Mouse (Mus musculus): ENCODE results near the gene Cyb561d1.

Cyb561d1 gene

DNA sequence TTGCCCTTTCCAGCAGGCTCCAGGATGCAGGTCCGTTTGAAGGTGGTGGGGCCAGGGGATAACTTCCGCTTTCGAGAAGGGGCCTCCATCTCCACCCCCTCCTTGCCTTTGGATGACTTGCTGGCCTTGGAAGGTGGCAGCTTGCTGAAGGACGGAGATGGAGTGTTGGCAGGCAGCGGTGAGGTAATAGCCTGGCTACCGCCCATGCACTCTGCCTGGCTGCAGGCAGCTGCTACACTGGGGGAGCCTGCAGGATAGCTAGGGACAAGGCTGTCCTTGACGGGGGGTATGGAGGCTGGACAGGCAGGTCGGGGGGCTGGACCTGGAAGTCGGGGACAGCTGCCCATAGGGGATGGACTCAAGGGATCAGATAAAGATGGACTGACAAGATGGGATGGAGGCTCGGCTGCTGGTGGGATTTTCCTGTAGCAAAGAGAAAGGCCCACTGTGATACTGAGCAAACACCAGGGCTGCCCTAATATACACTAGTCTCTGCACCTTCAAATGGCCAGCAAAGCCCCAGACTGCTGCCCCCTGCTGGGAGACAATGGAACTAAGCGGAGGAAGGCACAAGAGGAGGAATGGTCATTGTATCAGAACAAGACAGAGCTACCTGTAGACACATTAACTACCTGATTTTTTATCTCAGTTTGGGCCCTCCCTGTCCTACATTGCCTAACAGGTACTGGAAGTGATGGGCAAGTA is 2.8 kb upstream of the Cyb561d1 start:
- DNase-seq: peak; percentile 90 to 92

DNA sequence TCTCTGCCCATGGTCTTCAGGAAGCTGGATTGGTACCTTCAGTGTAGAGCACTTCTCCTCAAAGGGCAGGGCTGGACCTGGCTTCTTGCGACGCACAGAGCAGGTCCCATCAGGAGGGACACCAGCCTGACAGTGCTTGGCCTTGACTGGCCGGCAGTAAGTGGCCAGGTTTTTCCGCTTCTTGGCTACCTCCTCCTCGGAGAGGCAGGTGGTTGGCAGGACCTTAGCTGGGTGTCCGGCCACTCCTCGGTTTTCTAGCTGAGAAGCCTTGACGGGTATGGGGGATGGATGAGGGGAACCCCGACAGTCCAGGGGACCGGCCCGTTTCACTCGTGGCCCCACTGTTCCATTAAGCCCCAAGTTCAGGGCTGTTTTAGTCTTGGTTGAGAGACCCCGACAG is 2.2 kb upstream of the Cyb561d1 start:
- peak; percentile 44 to 48 for DNase-seq

- peak in 1 of 2 experiments; percentile 4 for DNase-seq
Measured at GRCm38 (mm10) chr3:108202506-108202905, 1.5 kb upstream of the Cyb561d1 start.

DNA sequence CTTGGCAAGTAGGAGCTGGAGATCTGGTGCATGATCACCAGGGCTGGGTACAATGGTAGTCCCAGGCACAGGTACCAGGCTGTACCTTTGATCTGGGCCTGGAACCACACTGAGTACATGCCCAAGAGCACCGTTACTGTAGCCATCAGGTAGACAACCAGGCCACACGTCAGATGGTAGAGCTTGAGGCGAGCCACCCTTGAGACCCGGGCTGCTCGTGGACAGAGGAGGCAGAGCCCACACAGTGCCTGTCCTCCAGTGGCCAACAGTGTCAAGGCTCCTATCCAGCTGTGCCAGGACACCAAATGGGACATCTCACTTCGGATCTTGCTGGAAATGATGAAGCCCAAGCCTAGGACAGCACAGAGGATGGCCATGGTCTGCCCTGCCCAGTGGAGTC is 1.8 kb downstream of the Cyb561d1 start:
- DNase-seq: peak in 1 of 2 experiments; percentile 5

DNA sequence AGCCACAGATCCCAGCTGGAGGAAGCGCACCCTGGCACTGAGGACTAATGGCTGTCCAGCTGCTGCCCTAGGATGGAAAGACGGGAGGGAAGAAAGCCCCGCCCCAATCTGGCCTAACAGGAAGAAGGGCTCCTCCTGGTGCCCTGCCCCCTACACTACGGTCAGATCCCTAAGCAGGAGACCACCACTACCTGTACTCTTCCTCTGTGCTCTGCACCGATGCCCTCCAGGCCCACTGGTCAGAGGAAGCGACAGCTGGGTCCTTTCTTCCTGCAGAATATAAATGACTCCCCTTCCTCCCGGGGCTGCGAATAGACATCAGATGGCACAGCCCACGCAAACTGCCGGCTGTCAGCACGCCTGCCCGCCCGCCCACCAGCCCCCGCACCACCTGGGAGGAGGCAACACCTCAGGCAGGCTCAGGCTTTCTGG is 3.9 kb downstream of the Cyb561d1 start:
- DNase-seq: peak; percentile 56 to 69

DNA sequence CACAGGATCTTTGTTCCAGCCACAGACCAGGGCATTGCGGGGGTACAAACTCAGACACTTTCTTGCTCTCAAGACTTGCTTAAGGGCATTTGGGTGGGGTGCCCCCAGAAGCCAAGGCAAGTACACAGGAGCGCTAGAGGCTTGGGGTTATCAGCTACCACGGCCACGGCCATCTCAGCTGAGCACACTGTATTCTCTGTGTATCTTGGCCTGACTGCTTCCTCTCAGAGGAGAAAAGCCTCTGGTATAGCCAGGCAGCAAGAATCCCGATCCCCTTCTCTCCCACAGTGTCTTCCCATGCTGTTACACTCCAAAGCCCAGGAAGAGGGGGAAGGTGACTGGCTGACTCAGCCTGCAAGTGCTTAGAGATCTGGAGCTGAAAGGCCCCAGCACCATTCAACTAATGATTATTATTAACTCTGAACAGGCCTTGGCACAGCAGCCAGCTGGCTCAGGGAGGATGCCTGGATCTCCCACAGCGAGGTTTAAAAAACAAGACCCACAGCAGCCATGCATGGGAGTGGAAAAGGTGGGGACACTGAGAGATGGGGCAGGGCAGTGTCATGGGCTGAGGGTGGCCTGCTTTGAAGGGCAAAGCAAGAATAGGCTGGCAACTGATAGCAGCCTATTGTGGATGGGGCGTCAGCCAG is 4.9 kb downstream of the Cyb561d1 start:
- no peak for DNase-seq

DNA sequence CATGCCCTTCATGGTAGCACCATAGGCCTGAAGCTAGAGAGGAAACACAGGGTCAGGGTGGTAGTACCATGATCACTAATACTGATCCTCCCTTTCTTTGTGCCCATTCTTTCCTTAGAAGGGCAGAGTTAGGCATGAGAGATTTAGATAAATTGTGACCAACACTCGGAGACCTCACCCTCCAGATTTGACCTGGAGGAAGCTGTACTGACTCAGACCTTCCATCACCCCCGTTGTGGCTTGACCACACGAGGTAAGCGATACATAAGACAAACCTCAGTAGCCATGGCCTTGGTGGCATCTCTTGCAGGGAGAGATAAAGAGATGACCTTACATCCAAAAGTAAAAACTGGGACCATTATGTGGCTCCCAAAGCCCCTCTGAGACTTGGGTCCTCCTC is 5.7 kb downstream of the Cyb561d1 start:
- no peak for DNase-seq

DNA sequence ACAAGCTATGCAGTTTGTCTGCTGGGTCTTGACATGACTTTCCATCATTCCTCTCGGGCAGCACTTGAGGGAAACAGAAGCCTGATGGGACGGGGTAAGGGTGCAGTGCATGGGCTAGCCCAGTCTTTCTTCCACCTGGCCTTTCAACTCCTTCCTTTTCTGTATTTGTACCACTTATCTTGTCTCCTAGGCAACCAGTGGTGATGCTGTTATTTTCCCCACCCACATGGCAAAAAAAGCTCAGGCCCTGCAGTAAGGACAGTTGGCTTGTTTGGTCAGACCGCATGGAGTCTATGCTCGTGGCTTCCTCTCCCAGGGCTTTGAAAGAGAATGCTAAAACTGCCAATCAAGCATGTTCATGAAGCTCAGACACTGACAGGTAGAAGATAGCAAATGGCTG is 7.3 kb downstream of the Cyb561d1 start:
- no peak for DNase-seq

- DNase-seq: no peak
Measured at GRCm38 (mm10) chr3:108189897-108190296, 11.1 kb downstream of the Cyb561d1 start.

- peak; percentile 42 to 51 for DNase-seq
Measured at GRCm38 (mm10) chr3:108188716-108189490, 12.1 kb downstream of the Cyb561d1 start.

GRCm38 (mm10) chr3:108187111-108187795 is 13.8 kb downstream of the Cyb561d1 start:
- peak in 1 of 2 experiments; percentile 16 for DNase-seq

DNA sequence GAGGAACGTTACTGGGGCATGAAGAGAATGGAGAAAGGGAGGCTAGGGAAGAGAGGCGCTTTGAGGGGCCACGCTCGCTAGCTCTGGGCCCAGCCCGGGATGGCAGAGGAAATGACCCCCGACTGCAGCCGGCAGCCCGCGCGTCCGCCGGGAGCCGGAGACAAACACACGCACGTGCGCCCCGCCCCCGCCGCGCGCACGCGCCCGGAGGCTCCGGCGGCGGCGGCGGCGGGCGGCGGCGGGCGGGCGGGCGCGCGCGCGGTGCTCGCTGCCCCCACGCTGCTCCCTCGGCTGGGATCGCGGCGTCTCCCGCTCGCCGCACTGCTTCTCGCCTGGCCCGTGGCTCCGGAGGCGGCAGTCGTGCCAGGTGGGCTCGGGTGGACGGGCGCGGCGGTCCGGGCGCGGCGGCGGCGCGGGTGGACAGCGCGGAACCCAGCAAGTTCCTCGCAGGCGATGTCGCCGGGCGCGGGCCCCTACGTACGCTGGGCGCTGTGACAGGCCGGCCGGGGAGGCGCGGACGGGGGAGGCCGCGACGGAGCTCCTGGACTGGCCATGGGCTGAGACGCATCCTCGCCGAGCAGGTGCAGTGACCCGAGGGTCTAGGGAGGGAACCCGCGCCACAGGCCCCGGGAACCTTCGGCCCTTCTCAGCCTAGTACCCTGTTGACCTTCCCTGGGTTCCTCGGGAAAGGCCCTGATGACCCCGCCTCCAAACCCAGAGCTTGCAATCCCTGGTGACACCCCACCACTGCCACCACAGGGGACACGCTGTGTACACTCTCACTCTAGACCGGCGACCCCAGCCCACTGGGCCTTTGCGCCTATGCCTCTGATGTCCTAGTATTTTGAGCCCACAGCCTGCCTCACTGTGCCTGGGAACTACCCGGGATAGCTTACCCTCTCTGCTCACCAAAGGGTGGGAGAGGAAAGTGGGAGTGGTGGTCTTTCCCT is 14.6 kb downstream of the Cyb561d1 start, which contains the start of gene Amigo1:
Gene Amigo1 (plus strand): TSS at position 238 of the 950 bp plus-strand sequence.
- DNase-seq: peak; percentile 65 to 68

DNA sequence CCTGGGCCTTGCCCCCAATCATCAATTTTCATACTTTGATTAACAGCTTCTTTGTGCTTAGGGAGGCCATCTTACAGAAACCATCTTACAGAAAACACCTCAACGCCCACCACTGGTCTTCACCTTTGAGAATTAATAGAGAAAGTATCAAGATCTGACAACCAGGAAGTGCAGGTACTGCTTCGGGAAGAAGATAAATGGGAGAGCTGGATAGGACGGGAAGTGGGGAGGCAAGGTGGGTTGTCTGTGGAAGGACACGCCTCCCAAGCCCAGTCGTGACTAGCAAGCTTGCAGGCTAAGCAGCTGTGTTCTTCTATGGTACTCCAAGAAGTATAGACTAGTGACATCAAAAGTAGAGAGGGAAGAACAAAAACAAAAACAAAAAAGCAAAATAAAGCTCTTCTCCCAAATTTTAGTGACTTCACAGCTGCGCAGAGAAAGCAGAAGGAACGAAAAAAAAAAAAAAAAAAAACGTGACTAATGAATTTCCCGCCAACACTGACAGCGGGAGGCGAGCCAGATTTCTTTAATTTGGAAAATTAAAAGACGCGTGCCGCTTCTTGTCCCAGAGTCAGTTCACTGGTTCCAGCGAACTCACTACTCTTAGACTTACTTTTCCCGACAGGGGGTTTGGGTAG is 15.4 kb downstream of the Cyb561d1 start:
- no peak for DNase-seq

DNA sequence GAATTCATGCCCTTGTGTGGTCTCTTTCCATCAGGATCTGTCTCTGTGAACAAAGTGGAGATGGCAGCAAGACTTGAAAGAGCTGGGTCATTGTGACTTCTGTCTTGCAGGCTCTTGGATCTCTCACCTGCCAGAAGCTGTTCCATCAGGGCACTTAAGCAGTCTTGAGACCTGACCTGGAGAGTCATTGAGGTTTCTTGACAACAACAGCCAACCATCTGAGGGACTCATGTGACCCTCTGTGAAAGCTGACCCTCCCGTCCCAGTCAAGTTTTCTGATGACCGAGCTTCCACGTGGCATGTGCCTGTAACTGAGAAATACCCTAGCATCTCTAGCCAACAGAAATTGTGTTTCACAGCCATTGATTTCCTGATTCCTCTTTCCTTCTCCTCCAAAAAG is 16.3 kb downstream of the Cyb561d1 start:
- DNase-seq: no peak

DNA sequence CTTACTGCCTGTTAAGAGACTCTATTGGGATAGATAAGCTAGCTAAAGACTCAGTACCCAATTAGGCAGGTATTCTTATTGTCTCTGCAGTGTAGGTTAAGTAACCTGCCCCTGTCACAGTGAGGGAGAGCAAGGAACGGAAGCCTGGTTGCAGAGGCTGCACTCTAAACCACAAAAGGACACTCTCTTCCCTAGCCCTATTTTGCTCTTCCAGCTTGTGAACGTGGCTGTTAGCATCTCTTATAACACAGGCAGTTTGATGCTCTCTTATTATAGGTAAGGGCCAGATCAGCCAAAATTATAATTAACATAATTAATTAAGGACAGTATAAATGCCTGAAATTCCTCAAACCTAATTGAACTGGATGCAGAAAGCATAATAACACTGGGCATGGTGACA is 20.5 kb downstream of the Cyb561d1 start:
- DNase-seq: no peak

GRCm38 (mm10) chr3:108178756-108179715 is 22.0 kb downstream of the Cyb561d1 start:
- DNase-seq: no peak

DNA sequence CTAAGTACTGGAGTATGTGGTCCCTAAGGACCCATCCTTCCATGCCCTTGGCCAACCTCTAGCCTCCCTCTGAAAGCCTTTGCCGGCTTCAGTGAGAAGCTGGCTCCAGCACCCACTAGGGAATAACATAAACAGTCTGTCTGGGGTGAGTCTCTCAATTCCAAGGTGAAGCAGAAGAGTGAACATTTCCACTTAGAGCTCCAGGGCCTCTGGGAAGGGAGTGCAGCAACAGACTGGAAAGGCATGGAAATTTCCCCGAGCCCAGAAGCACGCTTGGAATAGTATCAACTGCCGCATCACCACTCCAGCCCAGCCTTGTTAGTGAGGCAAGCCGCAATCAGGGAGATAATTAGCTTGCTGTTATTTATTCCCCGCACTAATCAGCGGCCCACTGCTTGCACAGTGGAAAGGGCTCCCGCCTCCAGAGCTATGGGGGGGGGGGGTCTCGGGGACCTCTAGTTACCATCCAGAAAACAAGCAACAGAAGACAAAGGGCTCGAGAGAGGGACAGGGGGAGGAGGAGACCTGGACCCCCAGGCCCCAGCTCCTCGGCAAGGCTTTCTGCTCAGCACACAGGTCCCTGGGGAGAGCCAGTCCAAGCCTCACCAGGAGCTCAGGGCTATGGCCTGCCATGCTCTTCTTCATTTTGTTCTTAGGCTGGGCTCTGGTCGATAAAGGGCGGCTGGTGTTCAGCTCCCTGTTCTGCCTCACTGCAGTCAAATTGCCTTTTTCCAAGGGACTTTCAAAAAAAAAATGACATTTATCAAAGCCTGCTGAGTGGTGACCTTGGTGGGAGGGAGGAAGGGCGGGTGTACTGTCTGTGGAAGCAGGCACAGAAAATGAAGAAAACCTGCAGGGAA is 26.1 kb downstream of the Cyb561d1 start:
- peak; percentile 48 to 52 for DNase-seq

DNA sequence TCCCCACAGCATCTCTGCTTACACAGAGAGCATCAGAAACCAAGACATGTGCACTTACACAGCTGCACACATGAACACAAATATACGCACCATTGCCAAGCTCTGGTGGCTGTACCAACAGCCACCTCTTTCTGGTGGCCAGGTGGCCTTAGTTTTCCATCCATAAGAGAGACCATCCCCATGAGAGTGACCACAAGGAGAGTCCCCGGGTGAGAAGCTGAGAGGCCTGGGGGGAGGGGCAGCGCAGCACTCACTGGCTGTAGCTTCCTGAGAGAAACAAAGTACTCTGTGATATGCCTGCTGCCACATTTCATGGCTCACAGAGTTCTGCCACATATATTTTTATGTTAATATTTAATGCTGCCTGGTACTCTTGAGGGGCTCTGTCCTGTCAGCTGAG is 31.8 kb downstream of the Cyb561d1 start:
- no peak for DNase-seq

GRCm38 (mm10) chr3:108167499-108167898 is 33.5 kb downstream of the Cyb561d1 start:
- no peak for DNase-seq
